Mouse (Mus musculus) lung, adult 2 months (tissue): ENCODE measurements around the gene Atp8a2.

ENCODE experiments used
- CTCF ChIP-seq: fragments of 200-500 bp; IDR thresholded peaks from 2 replicates; pipeline ENCODE4 v1.5.1; 2011; ENCODE audit warnings: mild to moderate bottlenecking, low read length, control low read depth; ENCODE audit not compliant: insufficient read depth
- POLR2A ChIP-seq: fragments of 200-500 bp; IDR thresholded peaks from 2 replicates; pipeline ENCODE4 v1.6.1; 2011; ENCODE audit warnings: low read depth, mild to moderate bottlenecking, control low read depth, low read length, borderline replicate concordance; ENCODE audit errors: extremely low read depth

GRCm38 (mm10) chr14:59866001-59866400 lies 331.0 kb downstream of the Atp8a2 start:
- TF ChIP-seq CTCF (no peak), POLR2A (no peak)
